Mouse (Mus musculus) CD4-positive, CD25-positive, alpha-beta regulatory T cell, adult 9 weeks (primary cell): ENCODE measurements around the gene Mutyh. TPM values are rescaled to one million over a fixed set of nuclear protein-coding genes. Genes with fewer than 3 reads are reported as not detected.

ENCODE experiments used
- polyA plus RNA-seq: library from polyadenylated mRNA; unstranded; fragments of 100-300 nt; shearing (Covaris generic); gene quantifications from one replicate; pipeline ENCODE4 v1.2.1, GENCODE M21; 2017

Mutyh gene
- polyA plus RNA-seq = 20.0 TPM

GRCm38 (mm10) chr4:116807197-116808129, at the start of gene Mutyh, which contains the start of gene Toe1:
TSS of gene Mutyh (plus strand) at chr4:116807723.
TSS of gene Toe1 (minus strand) at chr4:116807640.

GRCm38 (mm10) chr4:116821694-116822016, 14.1 kb downstream of the Mutyh start, which contains the start of gene Hpdl:
TSS of gene Hpdl (minus strand) at chr4:116821707.

Other genes starting within 250 kb of the Mutyh start
- 15.5 TPM for gene Ccdc17, start 211.1 kb upstream of the Mutyh start, polyA plus RNA-seq
- 52.2 TPM for gene Nasp, start 179.8 kb upstream of the Mutyh start, polyA plus RNA-seq
- gene Akr1a1, start 156.0 kb upstream of the Mutyh start, polyA plus RNA-seq = 389 TPM
- gene Prdx1, start 122.2 kb upstream of the Mutyh start, polyA plus RNA-seq = 619 TPM
- 13.1 TPM for gene Mmachc, start 99.3 kb upstream of the Mutyh start, polyA plus RNA-seq
- 22.4 TPM for gene Ccdc163, start 99.2 kb upstream of the Mutyh start, polyA plus RNA-seq
- gene Tesk2, start 86.8 kb upstream of the Mutyh start, polyA plus RNA-seq = 8.3 TPM
- gene Toe1, start 83 bp upstream of the Mutyh start, polyA plus RNA-seq = 49.9 TPM
- 0.50 TPM for gene Hpdl, start 14.0 kb downstream of the Mutyh start, polyA plus RNA-seq
- 0.06 TPM for gene Zswim5, start 69.7 kb downstream of the Mutyh start, polyA plus RNA-seq
- gene Urod, start 186.7 kb downstream of the Mutyh start, polyA plus RNA-seq = 121 TPM
- gene Hectd3, start 187.6 kb downstream of the Mutyh start, polyA plus RNA-seq = 5.0 TPM
- gene Eif2b3, start 211.7 kb downstream of the Mutyh start, polyA plus RNA-seq = 38.2 TPM